Mouse (Mus musculus) left cerebral cortex, postnatal 25 days (tissue): ENCODE results near the gene Gm6176. TPM values are rescaled to one million over a fixed set of nuclear protein-coding genes. Genes with fewer than 3 reads are reported as not detected.
"Not testable (repeated sequence)": the region's sequence is repeated elsewhere in the genome, so short reads cannot be mapped to it uniquely, and the experiment has no call there.

Experiments
- DNase-seq, 2 experiments: peaks; one replicate each; pipeline ENCODE4 v3.0.0; 2022; ENCODE audit warnings: low spot score in 2 of 2, mixed read lengths in 1 of 2
- intact Hi-C: fragments of 180-260 bp; cut with DNase I; formaldehyde crosslinking; loops from one replicate; pipeline ENCODE4 v1.15.1; 2025
- total RNA-seq, 2 experiments: library from RNA; stranded (reverse); gene quantifications; 2 replicates each; pipeline ENCODE4 v1.2.3; 2021

Gene Gm6176
- total RNA-seq = not detected

- DNase-seq, intact Hi-C loops: not testable (repeated sequence)
These were observed at the start of gene Gm6176 for GRCm38 (mm10) chr7:22056205-22056604. Gm6176 (minus strand) TSS chr7:22056305.

GRCm38 (mm10) chr7:22068757-22069156, 12.7 kb upstream of the Gm6176 start, which contains the start of gene Vmn1r139:
Vmn1r139 (plus strand) TSS chr7:22069057.
- intact Hi-C loops, DNase-seq: not testable (repeated sequence)

- DNase-seq, intact Hi-C loops: not testable (repeated sequence)
These were observed 27.3 kb downstream of the Gm6176 start, which contains the start of gene Vmn1r138 for GRCm38 (mm10) chr7:22028797-22029196. Vmn1r138 (minus strand) TSS chr7:22028897.

Other genes starting within 250 kb of the Gm6176 start
- gene Vmn1r135, start 224.0 kb downstream of the Gm6176 start, total RNA-seq = not detected
- not detected for gene Gm5725, start 212.0 kb downstream of the Gm6176 start, total RNA-seq
- gene Gm5891, start 135.0 kb downstream of the Gm6176 start, total RNA-seq = not detected
- not detected for gene Vmn1r137, start 61.7 kb downstream of the Gm6176 start, total RNA-seq
- gene Vmn1r138, start 27.4 kb downstream of the Gm6176 start, total RNA-seq = not detected
- not detected for gene Vmn1r139, start 12.8 kb upstream of the Gm6176 start, total RNA-seq
- gene Gm16451, start 61.9 kb upstream of the Gm6176 start, total RNA-seq = not detected
- gene Gm10666, start 78.4 kb upstream of the Gm6176 start, total RNA-seq = not detected
- not detected for gene Vmn1r142, start 107.7 kb upstream of the Gm6176 start, total RNA-seq
- not detected for gene Vmn1r143, start 133.1 kb upstream of the Gm6176 start, total RNA-seq
- gene Gm8653, start 145.0 kb upstream of the Gm6176 start, total RNA-seq = not detected
- gene Gm8453, start 173.2 kb upstream of the Gm6176 start, total RNA-seq = not detected